In the genomic region with DNA sequence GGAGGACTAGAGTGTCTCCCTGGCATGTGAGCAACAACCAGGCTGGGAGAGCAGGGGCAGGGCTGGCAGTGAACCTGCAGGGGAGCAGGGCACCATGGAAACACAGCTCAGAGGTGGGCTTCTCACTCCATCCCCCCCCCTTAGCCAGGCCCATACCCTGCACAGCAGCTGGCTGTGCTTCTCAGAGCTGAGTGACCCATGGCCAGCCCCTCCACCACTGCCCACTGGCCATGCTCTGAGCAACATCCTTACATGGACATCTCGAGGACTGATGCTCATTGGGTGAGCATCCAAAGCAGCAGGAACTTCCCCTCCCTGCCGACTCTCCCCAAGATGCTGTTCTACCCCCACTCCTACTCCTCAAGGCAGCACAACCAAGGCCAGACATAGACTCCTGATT, we compare ENCODE assay signal across 18 mouse cellular contexts.
A peak's percentile ranks its signal among the peaks of the same experiment; 100 is the strongest.
DNase-seq lines count a peak whose midpoint lies in the region; ATAC-seq and TF ChIP-seq lines count a peak whose summit lies in the region.
"Had no signal": no experiment of that assay in that cellular context is flagged by ENCODE, and none has a peak within 500 bp of the region (broad histone marks: within the 10 kb centered on the region; RNA-seq: fewer than 3 reads in every experiment).

No protein-coding gene starts in this region.

- peak; percentile 91 for DNase-seq in heart, adult 11 months
- DNase-seq in heart, postnatal 14 days: no peak
- no peak for DNase-seq in heart, postnatal 0 days (ENCODE audit: low spot score)
- DNase-seq in heart, postnatal 36 days: no peak
- no peak for DNase-seq in spleen, postnatal 4 days (ENCODE audit: low spot score in 2 of 2)
- no peak for DNase-seq in B cell, adult 2 months
- DNase-seq: adrenal gland, adult 8-10 months; cerebellum, postnatal 10 days; gastrocnemius, postnatal 36 days; kidney, adult 2 months; liver, embryonic 13.5 days had no signal

- H3K27ac ChIP-seq in heart, postnatal 0 days (ENCODE audit: low read depth): peak overlapping the region; percentile 62
- H3K27ac ChIP-seq in intestine, embryonic 16.5 days (ENCODE audit: low read length): no peak overlapping the region
- H3K27ac ChIP-seq in stomach, embryonic 14.5 days (ENCODE audit: low read length): no peak overlapping the region
- H3K27ac ChIP-seq: embryonic facial prominence, embryonic 15.5 days; hindbrain, embryonic 14.5 days; liver, embryonic 13.5 days; lung, embryonic 15.5 days; neural tube, embryonic 12.5 days had no signal

- no peak for TF ChIP-seq CTCF in heart, postnatal 0 days (IDR thresholded peaks at IDR 0.05; ENCODE audit: low read depth)

- no peak overlapping the region for H3K4me3 ChIP-seq in heart, postnatal 0 days (ENCODE audit: low read depth, low read length)
- no peak overlapping the region for H3K4me3 ChIP-seq in intestine, embryonic 16.5 days (ENCODE audit: low read length)
- no peak overlapping the region for H3K4me3 ChIP-seq in stomach, embryonic 14.5 days (ENCODE audit: low read depth, low read length)
- H3K4me3 ChIP-seq: embryonic facial prominence, embryonic 15.5 days; liver, embryonic 13.5 days; lung, embryonic 15.5 days; neural tube, embryonic 12.5 days had no signal

- peaks cover 72% of the 10 kb centered on the region for H3K4me1 ChIP-seq in heart, postnatal 0 days (ENCODE audit: control insufficient read depth, insufficient read depth)
- peaks cover 22% of the 10 kb centered on the region for H3K4me1 ChIP-seq in intestine, embryonic 16.5 days (ENCODE audit: control insufficient read depth, insufficient read depth, low read length)
- H3K4me1 ChIP-seq in stomach, embryonic 14.5 days (ENCODE audit: control insufficient read depth, insufficient read depth, low read length): peaks cover 10% of the 10 kb centered on the region; the same call in 1 of the 2 replicates

- no peak overlapping the region for H3K4me2 ChIP-seq in heart, postnatal 0 days (ENCODE audit: low read depth, low read length)
- H3K4me2 ChIP-seq in intestine, embryonic 16.5 days (ENCODE audit: low read depth, low read length): no peak overlapping the region
- H3K4me2 ChIP-seq in stomach, embryonic 14.5 days (replicated peaks; ENCODE audit: low read depth, low read length): no peak overlapping the region
- H3K4me2 ChIP-seq: embryonic facial prominence, embryonic 15.5 days; hindbrain, embryonic 14.5 days; liver, embryonic 13.5 days; lung, embryonic 15.5 days; neural tube, embryonic 12.5 days had no signal

- no peaks in the 10 kb centered on the region for H3K9me3 ChIP-seq in heart, postnatal 0 days (replicated peaks; ENCODE audit: control insufficient read depth, low read length)
- H3K9me3 ChIP-seq in intestine, embryonic 16.5 days (ENCODE audit: control insufficient read depth, low read length): no peaks in the 10 kb centered on the region
- no peaks in the 10 kb centered on the region for H3K9me3 ChIP-seq in stomach, embryonic 14.5 days (ENCODE audit: control insufficient read depth, low read depth, low read length)
- H3K9me3 ChIP-seq: embryonic facial prominence, embryonic 15.5 days; liver, embryonic 13.5 days; lung, embryonic 15.5 days; neural tube, embryonic 12.5 days had no signal

- no peaks in the 10 kb centered on the region for H3K27me3 ChIP-seq in heart, postnatal 0 days (ENCODE audit: control insufficient read depth, insufficient read depth, low read length)
- no peaks in the 10 kb centered on the region for H3K27me3 ChIP-seq in intestine, embryonic 16.5 days (replicated peaks; ENCODE audit: control insufficient read depth, insufficient read depth, low read length)
- H3K27me3 ChIP-seq in stomach, embryonic 14.5 days (ENCODE audit: control insufficient read depth, insufficient read depth, low read length): no peaks in the 10 kb centered on the region
- H3K27me3 ChIP-seq: embryonic facial prominence, embryonic 15.5 days; liver, embryonic 13.5 days; lung, embryonic 15.5 days; neural tube, embryonic 12.5 days had no signal

- intact Hi-C loops in heart, postnatal 14 days (cut with DNase I): no loop called here
- intact Hi-C loops in heart, postnatal 36 days (cut with DNase I): no loop called here

- H3K36me3 ChIP-seq in heart, postnatal 0 days (replicated peaks; ENCODE audit: control insufficient read depth, insufficient read depth, low read length): no peaks in the 10 kb centered on the region
- H3K36me3 ChIP-seq in intestine, embryonic 16.5 days (ENCODE audit: control insufficient read depth, insufficient read depth, low read length): no peaks in the 10 kb centered on the region
- H3K36me3 ChIP-seq in stomach, embryonic 14.5 days (ENCODE audit: control insufficient read depth, insufficient read depth, low read length): no peaks in the 10 kb centered on the region
- H3K36me3 ChIP-seq: embryonic facial prominence, embryonic 15.5 days; liver, embryonic 13.5 days; lung, embryonic 15.5 days; neural tube, embryonic 12.5 days had no signal

- ATAC-seq in heart, postnatal 0 days (ENCODE audit: insufficient read depth, low read depth): no peak
- ATAC-seq in intestine, embryonic 16.5 days: 0 out of 2 replicates have a peak, but pooled peaks have one; percentile 12
- 0 out of 2 replicates have a peak, but pooled peaks have one; percentile 29 for ATAC-seq in stomach, embryonic 14.5 days (ENCODE audit: insufficient number of reproducible peaks, insufficient read depth, low FRiP score, low read depth)
- ATAC-seq: forebrain, embryonic 14.5 days had no signal

- no peak for TF ChIP-seq EP300 in heart, postnatal 0 days (IDR thresholded peaks at IDR 0.05; ENCODE audit: low read depth)

- H3K9ac ChIP-seq in heart, postnatal 0 days (replicated peaks; ENCODE audit: low read depth, low read length): no peak overlapping the region
- H3K9ac ChIP-seq in intestine, embryonic 16.5 days (ENCODE audit: low read depth, low read length): no peak overlapping the region
- no peak overlapping the region for H3K9ac ChIP-seq in stomach, embryonic 14.5 days (replicated peaks; ENCODE audit: low read depth, low read length)
- H3K9ac ChIP-seq: embryonic facial prominence, embryonic 15.5 days; hindbrain, embryonic 14.5 days; liver, embryonic 13.5 days; lung, embryonic 15.5 days; neural tube, embryonic 12.5 days had no signal

- 21% methylated on average over 2 of the region's 2 CpGs for WGBS in heart, postnatal 0 days
- 38% methylated on average over 2 of the region's 2 CpGs for WGBS in intestine, embryonic 16.5 days
- WGBS in stomach, embryonic 14.5 days: 21% methylated on average over 2 of the region's 2 CpGs
